Mouse (Mus musculus) small intestine, adult 2 months (tissue): ENCODE measurements around the gene Tmem222. TPM values are rescaled to one million over a fixed set of nuclear protein-coding genes. Genes with fewer than 3 reads are reported as not detected.
A peak's percentile ranks its signal among the peaks of the same experiment; 100 is the strongest.

ENCODE experiments used
- H3K27ac ChIP-seq: fragments of 200-500 bp; 2 replicates; pipeline ENCODE4 v1.5.1; 2012; ENCODE audit warnings: low read depth, low read length, control low read depth, inconsistent platforms; ENCODE audit not compliant: insufficient read depth
- H3K27me3 ChIP-seq: fragments of 200-500 bp; 2 replicates; pipeline ENCODE4 v1.6.1; 2012; ENCODE audit warnings: mild to moderate bottlenecking, moderate library complexity, low read length, inconsistent platforms; ENCODE audit not compliant: control insufficient read depth, insufficient read depth
- H3K36me3 ChIP-seq: fragments of 200-500 bp; 2 replicates; pipeline ENCODE4 v1.6.1; 2012; ENCODE audit warnings: mild to moderate bottlenecking, low read length, control low read depth, inconsistent platforms; ENCODE audit not compliant: control insufficient read depth, insufficient read depth
- H3K4me1 ChIP-seq: fragments of 200-500 bp; 2 replicates; pipeline ENCODE4 v1.6.1; 2012; ENCODE audit warnings: low read length, inconsistent platforms, mixed read lengths; ENCODE audit not compliant: control insufficient read depth, insufficient read depth, insufficient read length
- H3K4me3 ChIP-seq: fragments of 200-500 bp; 2 replicates; pipeline ENCODE4 v1.5.1; 2012; ENCODE audit warnings: low read depth, mild to moderate bottlenecking, control low read depth, inconsistent platforms, low read length, moderate library complexity
- CTCF ChIP-seq: fragments of 200-500 bp; IDR thresholded peaks from 2 replicates; pipeline ENCODE4 v1.5.1; 2012; ENCODE audit warnings: low read depth, mild to moderate bottlenecking, control low read depth, inconsistent platforms, low read length, moderate library complexity, mixed read lengths; ENCODE audit not compliant: insufficient replicate concordance, insufficient read length; ENCODE audit errors: extremely low read depth
- POLR2A ChIP-seq: fragments of 200-500 bp; IDR thresholded peaks from 2 replicates; pipeline ENCODE4 v1.6.1; 2012; ENCODE audit warnings: low read depth, mild to moderate bottlenecking, control low read depth, inconsistent platforms, low read length, moderate library complexity
- WGBS: fragments of 180-500 bp; shearing (Covaris S2); methylation state at CpG from one replicate; pipeline ENCODE4 v1.1.7; 2018; 5-methylcytosine and 5-hydroxymethylcytosine counted together
- polyA plus RNA-seq: library from polyadenylated mRNA; depleted of rRNA; stranded (reverse); fragments of >200 nt; gene quantifications from 2 replicates; pipeline ENCODE4 v1.2.3, GENCODE M21; 2012; rRNA removed

The Tmem222 gene
- polyA plus RNA-seq, 1 experiment = 58.0 TPM

- H3K36me3 ChIP-seq = no peaks in the 10 kb centered on the region
- TF ChIP-seq POLR2A = no peak
- peak; percentile 84; the same call in 1 of the 2 replicates for TF ChIP-seq CTCF
- 9% methylated on average over 5 of the region's 5 CpGs for WGBS
- H3K27ac ChIP-seq = no peak overlapping the region
- H3K4me1 ChIP-seq = peaks cover 11% of the 10 kb centered on the region
- no peak overlapping the region for H3K4me3 ChIP-seq
- no peaks in the 10 kb centered on the region; the same call in 1 of the 2 replicates for H3K27me3 ChIP-seq
Measured at GRCm38 (mm10) chr4:133217641-133218040, 60.0 kb downstream of the Tmem222 start.

Other genes with a start within 250 kb of the Tmem222 start
- 37.6 and 97.6 TPM in 2 replicates for gene Wasf2, start 147.3 kb downstream of the Tmem222 start, polyA plus RNA-seq
- 0.61 and 0.93 TPM in 2 replicates for gene Cd164l2, start 65.7 kb downstream of the Tmem222 start, polyA plus RNA-seq
- gene Gpr3, start 65.3 kb downstream of the Tmem222 start, polyA plus RNA-seq = 0.17 TPM in 1 of 2 replicates, not detected in the other
- gene Map3k6, start 37.0 kb downstream of the Tmem222 start, polyA plus RNA-seq = 1.7 and 75.5 TPM in 2 replicates
- 10.9 and 12.7 TPM in 2 replicates for gene Sytl1, start 14.7 kb downstream of the Tmem222 start, polyA plus RNA-seq
- gene Wdtc1, start 75.7 kb upstream of the Tmem222 start, polyA plus RNA-seq = 49.3 and 90.5 TPM in 2 replicates
- 35.4 and 46.3 TPM in 2 replicates for gene Slc9a1, start 91.9 kb upstream of the Tmem222 start, polyA plus RNA-seq
- 1.8 and 2.1 TPM in 2 replicates for gene Tent5b, start 202.3 kb upstream of the Tmem222 start, polyA plus RNA-seq
- 6.1 and 6.2 TPM in 2 replicates for gene Trnp1, start 220.8 kb upstream of the Tmem222 start, polyA plus RNA-seq
- 44.4 and 71.0 TPM in 2 replicates for gene Kdf1, start 241.2 kb upstream of the Tmem222 start, polyA plus RNA-seq